Mouse (Mus musculus): ENCODE measurements around the gene Lrrc43. TPM values are rescaled to one million over a fixed set of nuclear protein-coding genes. Genes with fewer than 3 reads are reported as not detected.
A peak's percentile ranks its signal among the peaks of the same experiment; 100 is the strongest.
"Not testable (repeated sequence)": the region's sequence is repeated elsewhere in the genome, so short reads cannot be mapped to it uniquely, and the experiment has no call there.

Lrrc43 gene
- polyA plus RNA-seq, 1 experiment from 2014 or later: not detected

GRCm38 (mm10) chr5:123487659-123488395 is 1.3 kb upstream of the Lrrc43 start:
- H3K4me3 ChIP-seq: no peak overlapping the region
- H3K4me1 ChIP-seq: peaks cover 14% of the 10 kb centered on the region
- no peak overlapping the region for H3K27ac ChIP-seq (replicated peaks)
- DNase-seq (ENCODE audit: low spot score): no peak
- peaks cover 6% of the 10 kb centered on the region; the same call in 1 of the 2 replicates for H3K27me3 ChIP-seq (replicated peaks; ENCODE audit: low read depth, poor library complexity, severe bottlenecking)
- H3K9me3 ChIP-seq: no peaks in the 10 kb centered on the region
- no peaks in the 10 kb centered on the region for H3K36me3 ChIP-seq (replicated peaks)
- WGBS: 87% methylated on average over 11 of the region's 11 CpGs

GRCm38 (mm10) chr5:123489935-123490334 is 830 bp downstream of the Lrrc43 start:
- Histone ChIP-seq H3K27ac (replicated peaks) (no peak overlapping the region; the same call in 1 of the 2 replicates), H3K36me3 (replicated peaks) (no peaks in the 10 kb centered on the region), H3K27me3 (replicated peaks; ENCODE audit: low read depth, poor library complexity, severe bottlenecking) (peaks cover 6% of the 10 kb centered on the region; the same call in 1 of the 2 replicates), H3K9me3 (no peaks in the 10 kb centered on the region), H3K4me3 (peak overlapping the region; percentile 51; the same call in 1 of the 2 replicates), H3K4me1 (peaks cover 14% of the 10 kb centered on the region)
- 46% methylated on average over 9 of the region's 9 CpGs for WGBS
- peak; percentile 44 for DNase-seq (ENCODE audit: low spot score)

GRCm38 (mm10) chr5:123499717-123500116 is 10.6 kb downstream of the Lrrc43 start:
- H3K4me3 ChIP-seq: no peak overlapping the region
- H3K36me3 ChIP-seq (replicated peaks): no peaks in the 10 kb centered on the region
- H3K9me3 ChIP-seq: no peaks in the 10 kb centered on the region
- H3K27me3 ChIP-seq (replicated peaks; ENCODE audit: low read depth, poor library complexity, severe bottlenecking): peaks cover 16% of the 10 kb centered on the region
- peaks cover 27% of the 10 kb centered on the region for H3K4me1 ChIP-seq
- no peak overlapping the region for H3K27ac ChIP-seq (replicated peaks)
- DNase-seq (ENCODE audit: low spot score): no peak
- WGBS: 46% methylated on average over 4 of the region's 4 CpGs

- Histone ChIP-seq H3K4me3 (no peak overlapping the region), H3K27ac (replicated peaks) (no peak overlapping the region), H3K27me3 (replicated peaks; ENCODE audit: low read depth, poor library complexity, severe bottlenecking) (peaks cover 23% of the 10 kb centered on the region), H3K4me1 (peaks cover 21% of the 10 kb centered on the region), H3K36me3 (replicated peaks) (no peaks in the 10 kb centered on the region), H3K9me3 (no peaks in the 10 kb centered on the region)
- WGBS: 82% methylated on average over 4 of the region's 4 CpGs
- DNase-seq (ENCODE audit: low spot score): no peak
Measured at GRCm38 (mm10) chr5:123501973-123502372, 12.9 kb downstream of the Lrrc43 start.

GRCm38 (mm10) chr5:123507936-123508723 is 19.0 kb downstream of the Lrrc43 start:
- H3K4me3 ChIP-seq: peak overlapping the region; percentile 70
- peaks cover 30% of the 10 kb centered on the region for H3K4me1 ChIP-seq
- under 1% methylated on average over 59 of the region's 59 CpGs for WGBS
- peak; percentile 94 for DNase-seq (ENCODE audit: low spot score)
- peaks cover 28% of the 10 kb centered on the region for H3K36me3 ChIP-seq (replicated peaks)
- H3K9me3 ChIP-seq: no peaks in the 10 kb centered on the region
- H3K27me3 ChIP-seq (replicated peaks; ENCODE audit: low read depth, poor library complexity, severe bottlenecking): peaks cover 46% of the 10 kb centered on the region
- peak overlapping the region; percentile 82 for H3K27ac ChIP-seq (replicated peaks)

GRCm38 (mm10) chr5:123508921-123509320 is 19.8 kb downstream of the Lrrc43 start:
- 7% methylated on average over 12 of the region's 12 CpGs for WGBS
- H3K27ac ChIP-seq (replicated peaks): peak overlapping the region; percentile 82
- peaks cover 32% of the 10 kb centered on the region for H3K36me3 ChIP-seq (replicated peaks)
- no peaks in the 10 kb centered on the region for H3K9me3 ChIP-seq
- no peak for DNase-seq (ENCODE audit: low spot score)
- peak overlapping the region; percentile 70 for H3K4me3 ChIP-seq
- H3K27me3 ChIP-seq (replicated peaks; ENCODE audit: low read depth, poor library complexity, severe bottlenecking): peaks cover 46% of the 10 kb centered on the region
- H3K4me1 ChIP-seq: peaks cover 25% of the 10 kb centered on the region

GRCm38 (mm10) chr5:123510160-123510559 is 21.1 kb downstream of the Lrrc43 start, which contains the start of gene B3gnt4:
TSS of gene B3gnt4 (plus strand) at chr5:123510460.
- Histone ChIP-seq H3K4me3 (no peak within 1 kb of the TSS), H3K4me1 (peaks cover 22% of the 10 kb centered on the region), H3K9me3 (no peaks in the 10 kb centered on the region), H3K27me3 (replicated peaks; ENCODE audit: low read depth, poor library complexity, severe bottlenecking) (peaks cover 46% of the 10 kb centered on the region), H3K27ac (replicated peaks) (no peak within 1 kb of the TSS), H3K36me3 (replicated peaks) (peaks cover 42% of the 10 kb centered on the region)
- DNase-seq (ENCODE audit: low spot score): no peak
- WGBS: 88% methylated on average over 5 of the region's 5 CpGs

- not testable (repeated sequence) for DNase-seq (ENCODE audit: low spot score); H3K27ac ChIP-seq (replicated peaks); H3K4me3 ChIP-seq; H3K9me3 ChIP-seq
- 80% methylated on average over 3 of the region's 3 CpGs for WGBS
- H3K4me1 ChIP-seq: peaks cover 22% of the 10 kb centered on the region
- H3K27me3 ChIP-seq (replicated peaks; ENCODE audit: low read depth, poor library complexity, severe bottlenecking): peaks cover 41% of the 10 kb centered on the region
- H3K36me3 ChIP-seq (replicated peaks): peaks cover 55% of the 10 kb centered on the region
Measured at GRCm38 (mm10) chr5:123511426-123511825, 22.3 kb downstream of the Lrrc43 start.

- H3K36me3 ChIP-seq (replicated peaks): peaks cover 61% of the 10 kb centered on the region
Measured at GRCm38 (mm10) chr5:123512102-123512501, 23.0 kb downstream of the Lrrc43 start.

GRCm38 (mm10) chr5:123514871-123515270 is 25.8 kb downstream of the Lrrc43 start:
- Histone ChIP-seq H3K27ac (replicated peaks) (no peak overlapping the region), H3K9me3 (no peaks in the 10 kb centered on the region), H3K4me1 (no peaks in the 10 kb centered on the region), H3K4me3 (no peak overlapping the region), H3K27me3 (replicated peaks; ENCODE audit: low read depth, poor library complexity, severe bottlenecking) (peaks cover 10% of the 10 kb centered on the region), H3K36me3 (replicated peaks) (peaks cover 88% of the 10 kb centered on the region)
- no peak for DNase-seq (ENCODE audit: low spot score)
- WGBS: 90% methylated on average over 5 of the region's 5 CpGs

More at GRCm38 (mm10) chr5:123512102-123512501, 23.0 kb downstream of the Lrrc43 start:
- Histone ChIP-seq H3K9me3 (no peaks in the 10 kb centered on the region), H3K4me1 (peaks cover 22% of the 10 kb centered on the region), H3K27me3 (replicated peaks; ENCODE audit: low read depth, poor library complexity, severe bottlenecking) (peaks cover 34% of the 10 kb centered on the region), H3K27ac (replicated peaks) (no peak overlapping the region), H3K4me3 (no peak overlapping the region)
- no peak for DNase-seq (ENCODE audit: low spot score)
- 81% methylated on average over 3 of the region's 3 CpGs for WGBS

GRCm38 (mm10) chr5:123520666-123521065 is 31.6 kb downstream of the Lrrc43 start:
- 88% methylated on average over 9 of the region's 9 CpGs for WGBS
- Histone ChIP-seq H3K27ac (replicated peaks) (no peak overlapping the region), H3K9me3 (no peaks in the 10 kb centered on the region), H3K4me1 (peaks cover 30% of the 10 kb centered on the region), H3K4me3 (no peak overlapping the region), H3K36me3 (replicated peaks) (peaks cover 43% of the 10 kb centered on the region), H3K27me3 (replicated peaks; ENCODE audit: low read depth, poor library complexity, severe bottlenecking) (no peaks in the 10 kb centered on the region)
- no peak for DNase-seq (ENCODE audit: low spot score)

GRCm38 (mm10) chr5:123521621-123522020 is 32.5 kb downstream of the Lrrc43 start:
- no peak for DNase-seq (ENCODE audit: low spot score)
- H3K27ac ChIP-seq (replicated peaks): no peak overlapping the region
- H3K4me1 ChIP-seq: peaks cover 30% of the 10 kb centered on the region
- peaks cover 33% of the 10 kb centered on the region for H3K36me3 ChIP-seq (replicated peaks)
- H3K4me3 ChIP-seq: no peak overlapping the region; the same call in 1 of the 2 replicates
- H3K27me3 ChIP-seq (replicated peaks; ENCODE audit: low read depth, poor library complexity, severe bottlenecking): no peaks in the 10 kb centered on the region
- 89% methylated on average over 1 of the region's 1 CpGs for WGBS
- H3K9me3 ChIP-seq: no peaks in the 10 kb centered on the region

Data from embryonic facial prominence, embryonic 10.5 days (tissue).